Mouse (Mus musculus) bone marrow, adult 2 months (tissue): ENCODE data around the gene Cnrip1.
A peak's percentile ranks its signal among the peaks of the same experiment; 100 is the strongest.

Experiments used
- CTCF ChIP-seq: fragments of 200-500 bp; IDR thresholded peaks from 2 replicates; pipeline ENCODE4 v1.5.1; 2011; ENCODE audit warnings: low read length, control low read depth; ENCODE audit not compliant: control insufficient read depth, insufficient read depth
- POLR2A ChIP-seq: fragments of 200-500 bp; IDR thresholded peaks from 2 replicates; pipeline ENCODE4 v1.6.1; 2011; ENCODE audit warnings: low read depth, mild to moderate bottlenecking, control low read depth, low read length, borderline replicate concordance; ENCODE audit not compliant: control insufficient read depth

DNA sequence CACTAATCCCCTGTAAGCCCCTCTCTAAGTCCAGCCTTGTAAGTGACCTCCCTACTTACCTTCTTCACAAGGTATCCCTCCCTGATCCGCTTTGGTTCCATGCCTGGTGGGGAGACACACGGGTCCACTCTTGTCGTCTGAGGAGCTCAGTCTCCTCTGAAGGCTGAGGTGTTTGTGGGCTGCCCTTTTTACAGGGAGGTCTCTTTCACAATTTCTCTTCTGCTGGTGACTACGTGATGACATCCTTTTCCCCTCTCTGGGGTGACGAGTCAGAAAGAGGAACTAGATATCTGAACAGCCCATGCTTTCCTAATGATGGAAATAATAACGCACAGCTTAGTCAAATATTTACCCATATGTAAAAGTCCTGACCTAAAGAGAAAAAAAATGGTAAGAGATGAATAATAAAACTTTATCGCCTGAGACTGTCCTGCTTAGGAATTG, 42.9 kb upstream of the Cnrip1 start:
- TF ChIP-seq CTCF (no peak), POLR2A (peak; percentile 85)
